Mouse (Mus musculus) layer of hippocampus, postnatal 25 days (tissue): Measurements from ENCODE around the gene Cenpc1. TPM values are rescaled to one million over a fixed set of nuclear protein-coding genes. Genes with fewer than 3 reads are reported as not detected.

Experiments used
- DNase-seq, 2 experiments: peaks; one replicate each; pipeline ENCODE4 v3.0.0; 2022; ENCODE audit warnings: mixed read lengths in 2 of 2, low spot score in 1 of 2; ENCODE audit errors: extremely low spot score in 1 of 2
- total RNA-seq, 2 experiments: library from RNA; stranded (reverse); gene quantifications; 2 replicates each; pipeline ENCODE4 v1.2.3; 2021

Cenpc1 gene
- total RNA-seq, 2 experiments from 2014 or later, result 20.7 to 22.2 TPM

DNA sequence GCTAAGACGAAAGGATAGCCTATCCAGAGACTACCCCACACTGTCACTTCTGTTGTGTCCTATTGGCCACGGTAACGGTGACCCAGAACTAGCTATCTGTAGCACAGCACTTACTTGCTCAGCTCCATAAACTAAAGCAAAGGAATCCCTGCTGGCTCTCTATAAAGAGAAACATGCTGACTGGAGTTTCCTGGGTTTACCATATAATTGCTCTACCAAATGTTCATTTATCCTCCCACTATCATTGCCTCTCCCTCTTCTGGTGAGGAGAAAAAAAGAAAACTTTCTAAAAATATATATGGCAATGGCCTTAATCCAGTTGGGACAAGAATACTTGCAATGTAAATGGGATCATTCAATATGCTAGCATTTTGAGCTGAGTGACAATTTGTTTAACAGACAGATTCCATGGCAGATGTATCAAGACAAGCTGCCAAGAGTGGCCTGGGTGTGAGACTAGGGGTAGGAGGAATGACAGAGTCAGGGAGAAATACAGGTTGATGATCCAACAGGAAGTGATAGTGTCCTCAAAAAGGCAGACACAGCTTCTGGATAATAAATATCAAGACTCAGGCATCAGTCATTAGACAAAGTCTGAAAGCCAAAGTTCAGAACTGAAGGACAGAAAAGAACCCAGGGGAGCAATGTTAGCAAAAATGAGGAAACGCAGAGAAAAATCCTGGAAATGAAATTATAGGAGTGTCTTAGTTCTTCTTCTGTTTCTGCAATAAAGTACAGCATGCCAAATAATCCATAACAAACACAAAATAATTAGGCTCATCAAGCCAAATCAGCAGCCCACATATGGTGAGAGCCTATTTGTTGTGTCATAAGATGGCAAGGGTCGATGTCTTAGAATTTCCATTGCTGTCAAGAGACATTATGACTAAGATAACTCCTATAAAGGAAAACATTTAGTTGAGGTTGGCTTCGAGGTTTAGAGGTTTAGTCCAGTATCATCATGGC is 68.6 kb downstream of the Cenpc1 start:
- DNase-seq, result peak in 1 of 2 experiments; percentile 9

DNA sequence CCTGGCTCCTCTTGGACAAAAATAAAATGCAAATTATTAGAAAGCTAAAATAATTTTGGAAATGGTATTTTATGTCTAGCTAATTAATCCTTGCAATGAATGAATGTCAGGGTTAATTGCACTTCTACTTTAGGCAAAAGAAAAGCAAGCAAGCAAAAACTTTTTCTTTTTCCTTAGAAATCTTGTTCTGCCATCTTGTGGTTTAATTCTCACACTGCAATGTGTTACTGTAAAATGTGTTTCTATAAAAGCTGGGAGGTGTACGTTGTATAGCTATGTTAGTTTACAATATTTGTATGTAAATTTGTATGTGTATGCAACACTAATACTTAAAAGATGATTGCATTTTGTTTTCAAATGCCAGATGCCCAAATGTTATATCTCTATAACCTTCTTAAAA is 70.8 kb downstream of the Cenpc1 start:
- DNase-seq, result no peak

- no peak for DNase-seq
These were observed 72.3 kb downstream of the Cenpc1 start for GRCm38 (mm10) chr5:85992805-85993721.

DNA sequence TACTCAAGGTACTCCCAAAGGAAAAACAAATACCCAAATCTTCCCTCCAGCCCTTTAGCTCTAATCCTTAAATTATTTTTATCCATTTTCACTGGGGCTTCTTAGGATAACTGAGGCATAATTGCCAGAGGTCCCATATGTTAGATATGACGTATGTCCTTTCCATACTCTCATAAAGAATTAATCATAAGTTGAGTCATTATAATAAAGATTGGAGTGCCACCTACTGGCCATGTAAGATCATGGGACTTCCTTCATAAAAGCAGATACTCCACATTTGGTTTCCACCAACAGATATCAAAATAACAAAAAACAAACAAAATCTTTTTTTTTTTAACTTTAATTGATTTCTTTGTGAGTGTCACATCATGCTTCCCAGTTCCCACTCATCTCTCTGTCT is 73.3 kb downstream of the Cenpc1 start:
- DNase-seq, result peak in 1 of 2 experiments; percentile 10

- no peak for DNase-seq
These were observed 77.9 kb downstream of the Cenpc1 start for GRCm38 (mm10) chr5:85987516-85987863.

- no peak for DNase-seq
These were observed 78.5 kb downstream of the Cenpc1 start for GRCm38 (mm10) chr5:85986734-85987515.

DNA sequence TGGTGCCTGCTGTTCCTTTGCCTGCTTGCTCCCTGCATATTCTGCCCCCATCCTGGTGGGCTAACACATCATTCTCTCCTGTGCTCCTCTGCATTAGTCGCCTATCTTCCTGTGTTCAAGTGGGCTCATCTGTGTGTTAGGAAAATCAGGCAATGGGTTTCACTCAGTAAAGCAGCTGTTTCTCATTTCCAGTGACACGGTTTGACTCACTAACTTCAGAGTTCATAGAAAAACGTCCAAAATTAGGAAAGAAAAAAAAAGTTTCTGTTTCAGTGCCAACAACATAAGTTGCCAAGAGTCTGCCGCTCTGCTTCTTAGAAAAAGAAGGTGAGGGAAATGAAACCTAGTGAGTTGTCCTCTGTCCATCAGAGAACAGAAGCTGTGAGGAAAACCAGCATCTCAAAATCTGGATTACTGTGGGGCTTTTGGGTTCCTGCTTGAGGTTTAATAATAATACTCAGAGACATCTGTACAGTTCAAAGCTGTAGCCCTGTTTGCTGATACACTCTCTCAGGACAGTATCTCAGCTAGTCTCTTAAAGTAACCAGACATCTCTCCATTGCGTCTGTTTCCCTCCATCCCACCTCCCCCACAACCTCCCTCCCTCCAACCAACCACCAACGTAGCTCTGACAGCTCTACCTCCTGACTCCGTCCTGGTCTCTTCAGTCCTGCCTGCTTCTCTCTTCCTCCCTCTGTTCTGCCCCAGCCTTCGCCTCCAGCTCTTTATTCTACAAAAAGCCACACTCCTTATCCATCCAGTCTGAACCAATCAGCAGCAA is 87.5 kb downstream of the Cenpc1 start:
- no peak for DNase-seq

GRCm38 (mm10) chr5:85962791-85963190 is 102.6 kb downstream of the Cenpc1 start:
- no peak for DNase-seq

Other genes with a start within 250 kb of the Cenpc1 start
- not detected for gene Stap1, start 6.2 kb upstream of the Cenpc1 start, total RNA-seq
- 10 to 100 TPM; 18.0 to 20.8 TPM for gene Uba6, start 107.2 kb upstream of the Cenpc1 start, total RNA-seq
- not detected for gene Gnrhr, start 132.3 kb upstream of the Cenpc1 start, total RNA-seq
- gene Tmprss11c, start 223.7 kb upstream of the Cenpc1 start, total RNA-seq, result not detected